Mouse (Mus musculus) limb, embryonic 11.5 days (tissue): ENCODE measurements around the gene Taar7d. TPM values are rescaled to one million over a fixed set of nuclear protein-coding genes. Genes with fewer than 3 reads are reported as not detected.
"Not testable (repeated sequence)": the region's sequence is repeated elsewhere in the genome, so short reads cannot be mapped to it uniquely, and the experiment has no call there.

Experiments
- ATAC-seq: fragments of 200-750 bp; cut with Nextera tagmentation; 2 replicates; pipeline ENCODE4 v1.8.0; 2017; ENCODE audit warnings: low read depth; ENCODE audit not compliant: insufficient number of reproducible peaks, low FRiP score, low TSS enrichment
- DNase-seq: peaks from one replicate; pipeline ENCODE4 v3.0.0-alpha.2; 2015; ENCODE audit warnings: low spot score
- H3K27ac ChIP-seq: fragments of 300-500 bp; sonication (generic); replicated peaks from 2 replicates; pipeline ENCODE4 v1.5.1; 2014; ENCODE audit warnings: low read depth, mild to moderate bottlenecking, low read length
- H3K27me3 ChIP-seq: fragments of 300-500 bp; sonication (generic); 2 replicates; pipeline ENCODE4 v1.6.1; 2014; ENCODE audit warnings: mild to moderate bottlenecking, low read length, mixed read lengths; ENCODE audit not compliant: control insufficient read depth, insufficient read depth
- H3K36me3 ChIP-seq: fragments of 300-500 bp; sonication (generic); 2 replicates; pipeline ENCODE4 v1.6.1; 2014; ENCODE audit warnings: mild to moderate bottlenecking, low read length, moderate library complexity, mixed read lengths; ENCODE audit not compliant: control insufficient read depth, insufficient read depth
- H3K4me1 ChIP-seq: fragments of 300-500 bp; sonication (generic); 2 replicates; pipeline ENCODE4 v1.6.1; 2014; ENCODE audit warnings: low read length, mixed read lengths; ENCODE audit not compliant: control insufficient read depth, insufficient read depth
- H3K4me2 ChIP-seq: fragments of 300-500 bp; sonication (generic); 2 replicates; pipeline ENCODE4 v1.6.1; 2014; ENCODE audit warnings: low read depth, mild to moderate bottlenecking, moderate library complexity; ENCODE audit not compliant: severe bottlenecking
- H3K4me3 ChIP-seq: fragments of 300-500 bp; sonication (generic); 2 replicates; pipeline ENCODE4 v1.5.1; 2014; ENCODE audit warnings: low read depth, low read length
- H3K9ac ChIP-seq: fragments of 300-500 bp; sonication (generic); 2 replicates; pipeline ENCODE4 v1.6.1; 2014; ENCODE audit warnings: mild to moderate bottlenecking, low read length
- H3K9me3 ChIP-seq: fragments of 300-500 bp; sonication (generic); 2 replicates; pipeline ENCODE4 v1.6.1; 2016; ENCODE audit warnings: low read length; ENCODE audit not compliant: control insufficient read depth
- WGBS: fragments of 180-500 bp; shearing (Covaris S2); extraction: QIAGEN DNeasy Blood & Tissue Kit; methylation state at CpG from one replicate; pipeline ENCODE4 v1.1.7; 2014; 5-methylcytosine and 5-hydroxymethylcytosine counted together
- polyA plus RNA-seq: library from polyadenylated mRNA; unstranded; fragments of >200 nt; fragmentation: Nextera tagmentation; extraction: Ambion mirVana; gene quantifications from 2 replicates; pipeline ENCODE4 v1.2.1, GENCODE M21; 2014

Gene Taar7d
- polyA plus RNA-seq, 1 experiment from 2014 or later = not detected

GRCm38 (mm10) chr10:24076200-24076599 is 49.2 kb downstream of the Taar7d start, which contains the start of gene Taar8a:
Gene Taar8a, plus strand, starts transcription at chr10:24076500.
- H3K9ac ChIP-seq, H3K36me3 ChIP-seq, H3K27me3 ChIP-seq, H3K27ac ChIP-seq, H3K9me3 ChIP-seq, H3K4me3 ChIP-seq, H3K4me1 ChIP-seq, DNase-seq, H3K4me2 ChIP-seq, ATAC-seq: not testable (repeated sequence)
- WGBS = 79% methylated on average over 2 of the region's 4 CpGs

Other genes starting within 250 kb of the Taar7d start
- 178 and 198 TPM in 2 replicates for gene Rps12, start 239.9 kb upstream of the Taar7d start, polyA plus RNA-seq
- gene Slc18b1, start 230.2 kb upstream of the Taar7d start, polyA plus RNA-seq = 19.9 and 24.3 TPM in 2 replicates
- gene Vnn3, start 175.8 kb upstream of the Taar7d start, polyA plus RNA-seq = not detected in 2 replicates
- 0.33 and 0.37 TPM in 2 replicates for gene Vnn1, start 132.5 kb upstream of the Taar7d start, polyA plus RNA-seq
- not detected in 2 replicates for gene Taar1, start 106.9 kb upstream of the Taar7d start, polyA plus RNA-seq
- not detected in 2 replicates for gene Taar2, start 88.7 kb upstream of the Taar7d start, polyA plus RNA-seq
- gene Taar3, start 77.7 kb upstream of the Taar7d start, polyA plus RNA-seq = not detected in 2 replicates
- not detected in 2 replicates for gene Taar4, start 66.7 kb upstream of the Taar7d start, polyA plus RNA-seq
- gene Taar5, start 56.5 kb upstream of the Taar7d start, polyA plus RNA-seq = not detected in 2 replicates
- not detected in 2 replicates for gene Taar6, start 41.6 kb upstream of the Taar7d start, polyA plus RNA-seq
- gene Taar7a, start 33.7 kb upstream of the Taar7d start, polyA plus RNA-seq = not detected in 2 replicates
- not detected in 2 replicates for gene Taar7b, start 27.3 kb upstream of the Taar7d start, polyA plus RNA-seq
- gene Taar7e, start 10.4 kb downstream of the Taar7d start, polyA plus RNA-seq = not detected in 2 replicates
- not detected in 2 replicates for gene Taar7f, start 22.3 kb downstream of the Taar7d start, polyA plus RNA-seq
- not detected in 2 replicates for gene Taar8a, start 49.3 kb downstream of the Taar7d start, polyA plus RNA-seq
- not detected in 2 replicates for gene Taar8b, start 65.1 kb downstream of the Taar7d start, polyA plus RNA-seq
- gene Taar8c, start 74.7 kb downstream of the Taar7d start, polyA plus RNA-seq = not detected in 2 replicates
- gene Taar9, start 82.3 kb downstream of the Taar7d start, polyA plus RNA-seq = not detected in 2 replicates
- 46.6 and 48.4 TPM in 2 replicates for gene Stx7, start 122.1 kb downstream of the Taar7d start, polyA plus RNA-seq
- 9.2 and 10.5 TPM in 2 replicates for gene Moxd1, start 196.3 kb downstream of the Taar7d start, polyA plus RNA-seq